Mouse (Mus musculus): ENCODE measurements around the gene Lingo3.
"Not testable (repeated sequence)": the region's sequence is repeated elsewhere in the genome, so short reads cannot be mapped to it uniquely, and the experiment has no call there.

The Lingo3 gene

GRCm38 (mm10) chr10:80819406-80819805 lies 24.4 kb downstream of the Lingo3 start:
- DNase-seq: no peak

GRCm38 (mm10) chr10:80818599-80819281 lies 25.1 kb downstream of the Lingo3 start:
- no peak for DNase-seq

- DNase-seq: not testable (repeated sequence)
These were observed 25.9 kb downstream of the Lingo3 start for GRCm38 (mm10) chr10:80817955-80818354.

DNA sequence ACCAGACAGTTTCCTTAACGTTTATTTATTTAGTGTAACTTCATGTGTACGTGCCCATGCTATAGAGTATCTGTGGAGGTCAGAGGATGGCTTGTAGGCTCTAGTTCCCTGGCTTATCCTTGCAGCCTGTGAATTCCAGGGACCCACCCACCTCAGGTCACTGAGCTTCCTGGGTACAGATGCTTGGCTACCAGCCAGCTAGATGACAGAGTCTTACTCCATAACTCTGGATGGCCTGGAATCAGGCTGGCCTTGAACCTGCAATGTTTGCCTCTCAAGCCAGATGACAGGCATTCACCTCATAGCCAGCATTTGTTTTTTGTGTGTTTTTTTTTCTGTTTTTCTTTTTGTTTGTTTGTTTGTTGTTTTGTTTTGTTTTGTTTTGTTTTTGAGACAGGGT lies 26.7 kb downstream of the Lingo3 start:
- DNase-seq: no peak

DNA sequence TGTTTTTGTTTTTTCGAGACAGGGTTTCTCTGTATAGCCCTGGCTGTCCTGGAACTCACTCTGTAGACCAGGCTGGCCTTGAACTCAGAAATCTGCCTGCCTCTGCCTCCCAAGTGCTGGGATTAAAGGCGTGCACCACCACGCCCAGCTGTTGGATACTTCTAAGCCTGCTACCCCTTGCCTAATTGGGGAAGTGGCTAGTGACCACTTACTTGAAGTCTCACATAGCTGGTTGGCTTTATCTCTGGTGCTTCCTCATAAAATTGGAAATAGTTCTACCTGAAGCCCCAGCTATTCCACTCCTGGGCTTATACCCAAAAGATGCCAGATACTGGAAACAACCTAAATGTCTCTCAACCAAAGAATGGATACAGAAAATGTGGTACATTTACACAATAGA lies 27.5 kb downstream of the Lingo3 start:
- not testable (repeated sequence) for DNase-seq

GRCm38 (mm10) chr10:80814800-80815199 lies 29.0 kb downstream of the Lingo3 start:
- no peak for DNase-seq

DNA sequence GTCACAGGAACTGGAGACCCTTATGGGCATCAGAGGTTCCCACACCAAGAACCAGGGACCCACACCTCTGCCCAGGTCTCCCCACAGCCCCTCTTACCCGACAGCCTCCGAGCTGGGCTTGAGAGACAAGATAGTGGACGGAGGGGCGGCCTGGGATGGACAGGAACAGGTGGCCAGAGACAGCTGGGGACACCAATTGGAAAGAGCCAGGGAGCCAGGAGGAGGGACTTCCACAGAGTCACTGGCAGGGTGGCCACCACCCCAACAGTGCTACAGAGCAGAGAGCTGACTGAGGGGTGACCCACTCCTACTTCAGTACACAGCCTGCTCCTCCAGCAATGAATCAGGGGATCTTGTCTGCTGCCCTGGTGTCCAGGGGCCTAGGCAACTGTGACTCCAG lies 30.5 kb downstream of the Lingo3 start, which contains the start of gene Jsrp1:
Jsrp1 (minus strand) TSS at position 133 of the 400 bp plus-strand sequence.
- DNase-seq: no peak

DNA sequence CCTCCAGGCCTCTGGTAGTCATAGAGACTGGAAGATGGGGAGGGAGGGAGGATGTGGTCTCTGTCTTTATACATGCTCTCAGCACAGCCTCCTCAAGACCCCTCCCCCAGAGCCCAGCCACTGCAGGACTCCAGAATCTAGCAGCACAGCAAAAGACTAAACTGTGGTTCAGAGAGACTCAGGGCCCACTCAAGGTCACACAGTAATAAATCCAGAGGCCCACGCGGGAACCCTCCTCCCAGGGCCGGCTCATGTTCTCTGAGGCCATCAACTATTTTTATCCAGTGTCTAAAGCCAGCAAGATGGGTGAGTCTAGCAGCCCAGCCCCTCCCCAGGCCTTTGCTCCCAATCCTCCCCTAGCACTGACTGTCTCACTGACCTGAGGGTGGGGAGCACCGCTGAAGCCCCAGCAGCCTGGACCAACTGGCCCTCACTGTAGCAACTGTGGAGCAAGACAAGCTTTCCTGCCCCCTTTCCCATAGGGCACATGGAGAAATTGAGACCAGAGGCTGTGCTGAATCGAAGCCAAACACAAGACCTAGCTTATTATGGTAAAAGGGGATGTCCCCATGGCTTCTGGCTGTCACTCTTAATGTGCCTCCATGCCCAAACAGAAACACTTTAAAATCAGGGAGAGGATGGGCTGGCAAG lies 31.3 kb downstream of the Lingo3 start:
- DNase-seq: no peak

DNA sequence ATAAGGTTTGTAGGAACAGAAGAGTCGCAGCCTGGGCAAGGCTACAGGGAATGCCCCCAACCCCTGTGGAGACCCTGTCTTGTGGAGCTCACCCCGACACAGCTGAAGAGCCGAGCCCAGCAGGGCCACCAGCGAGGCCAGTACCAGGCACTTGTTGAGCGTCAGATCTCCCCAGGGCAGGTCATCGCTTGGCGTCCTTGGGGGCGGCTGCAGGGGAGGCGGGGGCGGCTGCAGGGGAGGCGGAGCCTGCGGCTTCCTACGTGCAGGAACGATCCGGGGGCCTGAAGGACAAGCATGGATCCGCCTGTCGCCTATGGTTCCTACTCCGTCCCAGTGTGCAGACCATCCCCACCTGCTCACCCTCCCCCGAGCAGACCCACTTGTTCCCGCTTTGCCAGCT lies 33.8 kb downstream of the Lingo3 start:
- no peak for DNase-seq

- no peak for DNase-seq
These were observed 34.7 kb downstream of the Lingo3 start for GRCm38 (mm10) chr10:80808985-80809632.

DNA sequence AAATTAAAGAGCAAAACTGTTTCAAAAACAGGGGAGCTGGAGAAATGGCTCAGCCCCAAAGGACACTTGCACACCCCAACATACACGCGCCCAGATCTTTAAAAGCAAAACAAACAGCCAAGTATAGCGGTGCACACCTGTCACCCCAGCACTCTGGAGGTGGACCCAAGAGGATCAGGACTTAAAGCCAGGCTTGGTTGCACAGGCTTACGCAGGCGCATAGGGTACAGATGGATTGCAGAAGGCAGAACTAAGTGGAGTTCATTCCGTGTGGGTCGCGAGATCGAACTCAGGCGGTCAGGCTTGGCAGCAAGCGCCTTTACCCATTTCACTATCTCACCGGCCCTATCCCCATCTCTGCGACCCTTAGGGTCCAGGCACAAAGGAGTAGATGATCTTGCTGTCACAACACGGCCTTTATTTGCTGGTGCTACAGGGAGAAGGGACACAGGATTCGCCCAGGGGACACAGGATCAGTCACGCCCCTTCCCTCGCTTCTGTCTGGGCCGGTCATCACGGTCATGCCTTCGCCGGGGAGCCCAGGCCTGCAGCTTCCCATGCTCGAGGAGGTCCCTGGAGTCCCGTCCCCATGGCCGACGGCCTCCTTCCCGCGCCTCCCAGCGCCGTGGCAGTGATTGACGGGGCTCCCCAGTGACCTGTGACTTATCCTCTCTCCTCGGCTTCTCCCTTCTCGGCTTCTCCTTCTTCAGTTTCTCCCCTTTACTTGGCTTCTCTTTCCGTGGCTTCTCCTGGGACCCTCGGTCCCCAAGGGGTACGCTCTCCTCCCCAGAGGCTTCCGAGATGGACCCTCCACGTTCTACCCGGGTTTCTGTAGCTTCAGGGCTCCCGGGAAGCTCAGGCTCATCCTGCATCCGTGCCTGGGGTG lies 35.5 kb downstream of the Lingo3 start:
- no peak for DNase-seq

- peak; percentile 62 for DNase-seq
These were observed 36.7 kb downstream of the Lingo3 start for GRCm38 (mm10) chr10:80807057-80807627.

DNA sequence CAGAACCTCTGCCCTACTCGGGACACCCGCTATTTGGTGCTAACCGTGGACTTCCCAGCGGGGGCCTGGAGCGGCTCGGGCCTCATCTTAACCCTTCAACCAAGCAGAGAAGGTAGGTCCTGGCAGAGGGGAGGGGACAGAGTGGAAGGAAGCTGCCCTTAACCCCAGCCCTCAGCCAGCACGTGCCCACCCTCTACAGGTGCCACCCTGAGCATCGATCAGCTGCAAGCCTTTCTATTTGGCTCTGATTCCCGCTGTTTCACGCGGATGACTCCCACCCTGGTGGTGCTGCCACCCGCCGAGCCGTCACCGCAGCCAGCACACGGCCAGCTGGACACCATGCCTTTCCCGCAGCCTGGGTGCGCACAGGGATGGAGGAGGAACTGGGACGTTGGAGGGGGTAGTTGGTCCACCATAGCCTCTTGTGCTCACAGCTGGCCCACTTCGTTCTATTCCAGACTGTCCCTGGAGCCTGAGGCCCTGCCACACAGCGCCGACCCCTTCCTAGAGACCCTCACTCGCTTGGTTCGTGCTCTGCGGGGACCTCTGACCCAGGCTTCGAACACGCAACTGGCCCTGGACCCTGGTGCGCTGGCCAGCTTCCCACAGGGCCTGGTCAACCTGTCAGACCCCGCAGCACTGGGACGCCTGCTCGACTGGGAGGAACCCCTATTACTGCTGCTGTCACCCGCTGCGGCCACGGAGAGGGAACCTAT lies 37.3 kb downstream of the Lingo3 start:
- DNase-seq: no peak

- peak; percentile 72 for DNase-seq
These were observed 37.9 kb downstream of the Lingo3 start for GRCm38 (mm10) chr10:80805925-80806324.

GRCm38 (mm10) chr10:80805322-80805721 lies 38.5 kb downstream of the Lingo3 start:
- DNase-seq: no peak

DNA sequence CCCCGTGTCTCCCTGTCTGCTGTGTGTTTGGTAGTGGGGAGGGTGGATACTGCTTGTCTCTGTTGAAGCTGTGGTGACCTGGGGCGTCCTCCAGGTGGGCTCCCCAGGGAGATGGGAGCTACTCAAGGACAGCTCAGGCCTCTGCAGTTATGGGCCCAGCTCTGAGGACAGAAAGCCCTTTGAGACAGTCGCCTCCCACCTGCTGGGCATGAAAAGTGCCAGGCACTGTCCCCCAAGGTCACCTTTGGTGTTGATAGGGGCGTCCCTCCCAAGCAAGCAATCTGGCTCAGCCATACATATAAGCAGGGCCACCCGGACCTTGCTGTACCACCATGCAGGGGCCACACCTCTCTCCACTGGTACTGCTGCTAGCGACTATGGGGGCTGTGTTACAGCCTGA lies 38.9 kb downstream of the Lingo3 start, which contains the start of gene Amh:
Amh (plus strand) TSS at position 328 of the 400 bp plus-strand sequence.
- DNase-seq: no peak

DNA sequence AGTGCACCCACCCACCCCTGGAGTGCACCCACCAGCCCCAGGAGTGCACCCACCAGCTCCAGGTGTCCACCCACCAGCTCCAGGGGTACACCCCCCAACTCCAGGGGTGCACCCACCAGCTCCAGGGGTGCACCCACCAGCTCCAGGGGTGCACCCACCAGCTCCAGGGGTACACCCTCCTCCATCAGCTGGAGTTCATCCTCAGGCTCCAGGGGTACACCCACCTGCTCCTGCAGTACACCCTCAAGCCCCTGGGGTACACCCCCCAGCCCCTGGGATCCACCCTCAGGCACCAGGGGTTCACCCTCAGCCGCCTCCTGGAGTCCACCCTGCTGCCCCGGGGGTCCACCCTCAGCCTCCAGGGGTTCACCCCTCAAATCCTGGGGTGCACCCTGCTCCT lies 39.5 kb downstream of the Lingo3 start:
- no peak for DNase-seq

- no peak for DNase-seq
These were observed 40.8 kb downstream of the Lingo3 start for GRCm38 (mm10) chr10:80802996-80803395.

GRCm38 (mm10) chr10:80802204-80802912 lies 41.5 kb downstream of the Lingo3 start:
- no peak for DNase-seq

DNA sequence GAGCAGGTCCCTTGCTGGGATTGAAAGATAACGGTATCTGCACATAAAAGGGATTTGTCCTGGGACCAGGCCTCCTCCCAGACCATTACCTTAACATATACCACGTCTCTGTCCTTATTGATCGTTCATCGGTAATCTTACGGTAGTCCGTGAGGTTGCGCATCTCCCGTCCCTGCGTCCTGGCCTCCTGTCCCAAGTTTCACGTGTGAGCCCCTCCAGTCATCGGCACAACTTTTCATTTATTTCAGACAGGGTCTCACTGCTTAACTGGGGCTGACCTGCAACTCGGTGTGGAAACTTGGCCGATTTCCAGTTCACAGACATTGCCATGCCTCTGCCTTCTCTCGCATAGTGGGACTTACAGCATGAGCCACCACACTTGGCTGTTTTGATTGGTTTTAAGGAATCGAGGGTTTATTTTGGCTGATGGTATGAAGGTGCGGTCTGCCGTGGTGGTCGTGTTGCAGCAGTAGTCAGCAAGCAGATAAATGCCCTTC lies 44.7 kb downstream of the Lingo3 start:
- no peak for DNase-seq
